Mouse (Mus musculus) T-cell, adult 2 months (primary cell): ENCODE measurements at regions not wholly inside any gene's neighbourhood (a gene's known extent, or its start where the extent isn't known, plus 50 kb on each side); places are given as distances from the start of the nearest gene placed in this dataset.
"Not testable (repeated sequence)": the region's sequence is repeated elsewhere in the genome, so short reads cannot be mapped to it uniquely, and the experiment has no call there.

Experiments
- DNase-seq: peaks from one replicate; pipeline ENCODE4 v3.0.0; 2022; ENCODE audit warnings: low spot score

DNA sequence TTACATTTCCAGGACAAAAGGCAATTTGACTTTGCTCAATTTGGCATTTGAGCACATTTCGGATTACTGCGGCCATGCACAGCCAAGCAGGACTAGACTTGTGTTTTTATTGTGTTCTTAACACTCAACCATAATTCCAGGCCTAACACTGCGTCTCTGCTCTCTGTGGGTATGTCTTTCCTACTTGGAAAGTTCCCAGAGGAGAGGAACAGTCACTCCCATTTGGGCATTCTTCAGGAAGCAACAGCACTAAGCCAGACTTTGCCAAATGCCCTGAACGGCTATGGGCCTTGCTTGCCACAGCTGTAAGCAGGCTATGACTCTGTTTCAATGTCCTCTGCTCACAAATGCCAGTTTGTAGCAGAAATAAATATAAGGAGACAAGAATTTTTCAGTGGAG is 56.5 kb upstream of the Pdk3 start:
- no peak for DNase-seq

DNA sequence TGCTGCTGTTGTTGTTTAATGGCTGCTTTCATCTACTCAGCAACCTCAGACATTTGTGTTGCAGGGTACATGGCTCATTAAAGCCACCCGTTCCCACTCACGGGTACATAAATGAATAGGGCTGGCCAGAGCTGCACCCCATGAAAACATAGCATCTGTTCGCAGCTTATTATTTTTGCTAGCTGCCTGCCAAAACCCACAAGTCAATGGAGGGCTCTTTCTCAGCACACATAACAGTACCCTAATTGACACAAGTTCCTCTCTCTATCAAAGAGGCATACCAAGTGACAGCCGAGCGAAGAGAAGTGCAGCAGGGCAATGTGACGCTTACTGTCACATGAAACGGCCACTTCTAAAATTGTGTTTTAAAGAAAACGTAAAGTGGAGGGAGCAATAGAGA is 57.0 kb upstream of the Pdk3 start:
- DNase-seq, result no peak

DNA sequence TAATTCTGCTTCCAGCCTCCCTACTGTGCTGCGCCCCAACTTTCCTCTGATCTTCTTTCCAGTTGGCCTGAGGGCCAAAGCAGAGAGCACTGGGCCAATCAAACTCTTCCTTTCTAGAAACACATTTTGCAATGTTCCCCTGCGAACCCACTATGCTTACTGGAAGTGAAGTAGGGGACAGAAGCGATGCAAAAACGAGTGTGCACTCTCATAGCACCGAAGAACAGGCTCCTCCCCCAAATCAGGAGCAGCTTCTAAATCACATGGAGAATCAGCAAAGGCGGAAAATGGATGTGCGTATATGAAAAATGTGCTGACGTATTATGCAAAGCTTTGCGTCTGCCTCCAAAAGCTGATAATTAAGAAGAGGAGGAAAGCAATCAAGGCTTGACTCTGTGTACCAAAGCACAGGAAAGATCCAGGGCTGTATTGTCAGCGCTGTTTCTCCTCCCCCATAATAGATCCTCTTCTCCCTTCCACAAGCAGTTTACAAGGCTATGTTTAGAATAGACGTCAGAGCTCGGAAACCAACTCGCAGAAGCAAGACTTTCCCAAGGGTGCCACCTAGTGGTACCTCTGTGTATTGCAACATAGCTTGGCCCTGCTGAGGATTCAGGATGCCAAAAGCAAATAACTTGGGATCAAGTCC is 57.5 kb upstream of the Pdk3 start:
- peak; percentile 50 for DNase-seq

DNA sequence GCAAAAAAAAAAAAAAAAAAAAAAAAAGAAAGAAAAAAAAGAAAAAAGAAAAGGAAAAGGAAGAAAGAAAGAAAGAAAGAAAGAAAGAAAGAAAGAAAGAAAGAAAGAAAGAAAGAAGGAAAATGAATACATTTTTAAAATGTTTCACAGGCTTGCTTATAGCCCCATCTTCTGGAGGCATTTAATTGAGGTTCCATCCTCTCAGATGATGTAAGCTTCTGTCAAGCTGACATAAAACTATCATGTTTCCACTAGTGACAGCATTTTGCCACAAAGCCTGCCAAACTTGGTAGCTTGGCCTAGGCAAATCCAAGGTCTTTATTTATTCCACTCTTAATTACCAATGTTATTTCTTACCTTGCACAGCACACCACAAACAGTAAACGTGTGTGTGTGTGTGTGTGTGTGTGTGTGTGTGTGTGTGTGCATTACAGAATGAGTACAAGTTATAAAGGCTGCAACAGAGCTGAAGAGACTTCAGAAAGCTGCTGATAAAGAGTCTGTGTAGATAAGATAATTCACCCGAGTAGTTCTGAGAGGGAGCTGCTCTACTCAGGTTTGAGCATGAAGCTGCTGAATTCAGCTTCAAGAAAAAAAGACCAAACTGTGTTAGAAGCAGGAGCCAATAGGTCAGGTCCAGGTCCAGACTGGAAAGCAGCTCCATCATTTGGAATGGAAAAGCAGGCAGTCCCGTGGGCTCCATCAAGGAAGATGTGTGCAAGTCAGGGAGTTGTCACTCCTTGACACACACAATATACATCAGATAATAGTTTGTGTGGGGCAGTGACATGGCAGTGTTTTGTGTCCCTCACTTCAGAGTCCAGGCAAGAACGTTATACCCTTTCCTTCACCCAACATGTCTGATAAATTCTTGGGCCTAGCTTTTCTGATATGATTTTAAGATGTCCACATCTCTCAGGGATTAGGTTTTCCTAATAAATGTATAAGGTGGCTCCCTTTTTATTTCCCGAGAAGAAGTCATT is 65.1 kb upstream of the Pdk3 start:
- DNase-seq, result no peak

DNA sequence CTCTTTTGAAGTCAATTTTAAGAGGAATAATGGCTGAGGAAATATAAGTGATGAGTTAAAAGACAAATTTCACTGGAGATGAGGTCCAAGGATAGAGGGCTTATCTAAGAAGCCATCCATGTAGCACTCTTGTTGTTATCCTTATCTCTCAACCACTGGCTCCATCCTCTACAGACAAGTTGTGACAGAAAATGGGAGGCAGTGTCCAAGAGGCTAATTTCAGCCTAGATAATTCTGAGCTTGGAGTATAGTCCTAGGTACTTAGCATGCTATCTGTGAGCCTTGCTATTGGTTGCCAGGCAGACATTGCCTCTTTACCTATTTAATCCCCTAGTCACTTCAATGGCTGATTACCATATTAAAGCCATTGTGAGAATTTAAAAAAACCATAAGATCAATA is 65.2 kb upstream of the AU015836 start:
- no peak for DNase-seq

DNA sequence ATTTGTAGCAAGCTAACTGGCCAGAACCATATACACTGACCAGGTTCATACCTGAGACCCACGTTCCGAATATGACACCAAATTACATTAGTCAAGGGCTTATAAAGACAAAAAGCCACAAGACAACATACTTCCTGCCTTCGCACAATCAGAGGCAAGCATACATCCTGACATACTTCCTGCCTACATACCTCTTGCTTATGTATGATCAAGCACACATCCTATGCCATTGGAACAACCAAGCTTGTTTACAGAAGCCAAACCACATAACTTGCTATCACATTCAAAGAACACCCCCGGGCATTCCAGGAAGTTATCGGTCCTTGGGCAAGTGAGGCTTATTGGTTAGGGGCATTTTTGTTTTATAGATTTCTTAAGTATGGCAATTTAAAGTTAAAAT is 62.9 kb upstream of the AU015836 start:
- DNase-seq, result peak; percentile 31

DNA sequence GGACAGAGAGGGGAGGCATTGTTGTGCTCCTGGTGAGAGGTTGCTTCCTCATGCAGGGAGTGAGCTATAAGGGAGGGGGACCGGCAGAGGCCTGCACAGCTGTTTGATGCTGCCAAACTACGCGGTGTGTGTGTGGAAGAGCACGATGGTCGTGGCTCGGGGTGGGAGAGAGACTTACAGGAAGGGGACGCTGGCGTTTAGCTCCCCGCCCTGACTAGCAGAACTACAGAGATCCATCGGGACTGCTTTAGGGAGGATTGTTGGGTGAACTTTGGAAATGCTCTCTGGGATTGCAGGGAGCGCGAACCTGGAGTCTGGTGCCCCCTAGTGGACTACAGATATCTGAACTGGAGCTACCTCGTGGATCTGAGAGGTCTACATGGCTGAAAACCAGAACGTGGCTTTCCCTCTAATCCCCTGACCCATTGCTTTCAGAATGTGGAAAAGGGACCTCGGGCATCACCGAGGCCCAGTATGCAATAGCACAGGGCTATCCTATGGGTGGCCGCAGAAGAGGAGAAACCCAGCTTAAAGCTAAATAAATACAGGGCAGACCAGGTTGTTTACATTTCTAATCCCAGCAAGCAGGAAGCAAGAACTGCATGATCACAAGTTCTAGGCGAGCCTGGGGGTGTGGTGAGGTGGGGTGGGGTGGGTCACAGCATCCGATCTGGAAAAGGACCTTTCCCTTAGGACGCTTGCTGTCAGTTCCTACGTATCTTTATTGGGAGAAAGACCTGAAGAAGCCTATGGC is 57.2 kb upstream of the AU015836 start:
- peak; percentile 12 for DNase-seq

DNA sequence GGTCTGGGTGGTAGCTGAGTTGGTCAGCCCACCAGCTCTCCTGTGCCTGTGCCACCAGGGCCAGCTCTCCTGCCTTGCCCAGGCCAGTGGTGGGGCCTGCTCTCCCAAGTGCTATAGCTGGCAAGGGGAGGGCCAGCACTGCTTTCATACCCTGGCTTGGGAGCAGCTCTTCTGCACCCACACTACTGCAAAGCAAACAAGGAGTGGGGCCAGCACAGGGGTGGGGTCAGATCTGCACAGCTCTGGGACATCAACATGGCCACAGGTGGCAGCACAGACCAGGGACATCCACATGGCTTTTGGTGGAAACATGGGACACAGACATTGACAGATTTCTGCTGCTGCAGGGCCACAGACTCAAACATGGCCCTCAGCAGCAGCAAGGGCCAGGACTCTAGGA is 52.9 kb upstream of the AU015836 start:
- no peak for DNase-seq

DNA sequence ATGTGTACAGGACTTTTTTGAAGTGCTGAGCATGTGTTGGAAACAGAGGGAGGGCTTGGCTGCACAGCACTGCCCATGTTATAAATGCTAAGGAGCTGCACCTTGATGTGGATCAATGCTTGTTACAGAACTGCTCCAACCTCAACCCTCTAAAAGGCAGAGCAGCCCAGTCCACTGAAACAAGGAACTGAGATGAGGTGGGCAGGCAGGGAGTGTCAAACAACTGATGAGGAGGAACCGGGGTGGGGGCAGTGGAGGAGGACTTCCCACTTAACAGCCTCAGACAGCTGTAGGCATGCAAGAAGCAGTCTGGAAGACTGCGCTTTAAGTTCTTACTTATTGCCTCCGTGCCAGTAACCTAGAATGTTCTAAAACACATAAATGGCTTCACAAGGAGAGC is 51.1 kb upstream of the AU015836 start:
- DNase-seq, result not testable (repeated sequence)
